Mouse (Mus musculus): Measurements from ENCODE around the gene Efemp1. TPM values are rescaled to one million over a fixed set of nuclear protein-coding genes. Genes with fewer than 3 reads are reported as not detected.

Efemp1 gene
- polyA plus RNA-seq (2015; fragmentation: Nextera tagmentation; extraction: Ambion mirVana) = 4.7 and 9.7 TPM in 2 replicates

GRCm38 (mm10) chr11:28853102-28853800 is at the start of gene Efemp1:
TSS of gene Efemp1 (plus strand) at chr11:28853204.

